Mouse (Mus musculus): ENCODE measurements around the gene Cacna2d4.

DNA sequence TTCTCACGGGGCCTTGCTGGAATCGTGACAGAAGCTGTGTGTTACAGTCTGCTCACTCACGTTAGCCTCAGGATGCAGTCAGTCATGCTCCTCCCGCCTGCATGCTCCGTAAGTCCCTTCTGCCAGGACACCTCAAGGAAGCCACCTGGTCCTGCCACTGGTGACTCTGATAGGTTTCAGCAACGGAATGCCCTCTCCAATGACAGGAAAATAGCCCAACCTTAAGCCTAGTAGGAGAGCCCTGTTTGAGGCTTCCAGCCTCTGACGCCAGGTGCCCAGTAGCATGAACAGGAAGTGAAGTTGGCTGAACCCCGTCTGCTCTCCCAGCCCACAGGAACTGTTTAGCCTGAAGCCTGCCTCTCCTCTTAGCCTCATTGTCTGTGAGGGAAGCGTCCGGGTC, 109.9 kb downstream of the Cacna2d4 start:
- TF ChIP-seq POLR2A (IDR thresholded peaks at IDR 0.05; ENCODE audit: low read depth, low read length) (no peak), CTCF (IDR thresholded peaks at IDR 0.05; ENCODE audit: extremely low read depth, insufficient read depth, insufficient read length, insufficient replicate concordance) (no peak)

Data from spleen, adult 2 months (tissue).